ENCODE assay signal across 8 mouse cellular contexts in genomic region chr2:153225595-153225953, GRCm38 (mm10). TPM values are rescaled to one million over a fixed set of nuclear protein-coding genes. Genes with fewer than 3 reads are reported as not detected.
DNase-seq lines count a peak whose midpoint lies in the region; ATAC-seq and TF ChIP-seq lines count a peak whose summit lies in the region.

No protein-coding gene starts in this region.

- no peak for TF ChIP-seq CTCF in bone marrow, adult 2 months (IDR thresholded peaks at IDR 0.05; ENCODE audit: control insufficient read depth, insufficient read depth, low read length)

- DNase-seq in heart, adult 11 months, result no peak
- DNase-seq in left cerebral cortex, postnatal 14 days (ENCODE audit: low spot score in 2 of 2), result no peak
- no peak for DNase-seq in spleen, postnatal 36 days (ENCODE audit: low spot score in 2 of 2)
- no peak for DNase-seq in adrenal gland, postnatal 10 days

- TF ChIP-seq POLR2A in bone marrow, adult 2 months (IDR thresholded peaks at IDR 0.05; ENCODE audit: borderline replicate concordance, control insufficient read depth, low read depth, low read length), result no peak

- peaks cover 17% of the 10 kb centered on the region for H3K36me3 ChIP-seq in heart, embryonic 16.5 days (ENCODE audit: control insufficient read depth, insufficient read depth)
- peaks cover 37% of the 10 kb centered on the region for H3K36me3 ChIP-seq in hindbrain, embryonic 15.5 days
- peaks cover 27% of the 10 kb centered on the region for H3K36me3 ChIP-seq in midbrain, embryonic 12.5 days

- peak overlapping the region; percentile 74 for H3K4me3 ChIP-seq in heart, embryonic 16.5 days (ENCODE audit: low read length)
- H3K4me3 ChIP-seq in bone marrow, adult 2 months (replicated peaks; ENCODE audit: control insufficient read depth, low read depth, low read length), result peak overlapping the region; percentile 72
- H3K4me3 ChIP-seq in hindbrain, embryonic 15.5 days, result peak overlapping the region; percentile 63
- peak overlapping the region; percentile 53 for H3K4me3 ChIP-seq in midbrain, embryonic 12.5 days

- peaks cover 10% of the 10 kb centered on the region for H3K4me1 ChIP-seq in heart, embryonic 16.5 days (ENCODE audit: control insufficient read depth, insufficient read depth, low read length)
- H3K4me1 ChIP-seq in bone marrow, adult 2 months (ENCODE audit: control insufficient read depth, insufficient read depth, low read length), result peaks cover 7% of the 10 kb centered on the region
- H3K4me1 ChIP-seq in hindbrain, embryonic 15.5 days (replicated peaks), result peaks cover 18% of the 10 kb centered on the region
- H3K4me1 ChIP-seq in midbrain, embryonic 12.5 days, result peaks cover 12% of the 10 kb centered on the region

- H3K9me3 ChIP-seq in heart, embryonic 16.5 days (replicated peaks; ENCODE audit: control insufficient read depth, low read length), result no peaks in the 10 kb centered on the region
- no peaks in the 10 kb centered on the region for H3K9me3 ChIP-seq in hindbrain, embryonic 15.5 days
- H3K9me3 ChIP-seq in midbrain, embryonic 12.5 days, result no peaks in the 10 kb centered on the region

- peak overlapping the region; percentile 89 for H3K9ac ChIP-seq in heart, embryonic 16.5 days (ENCODE audit: low read length)
- H3K9ac ChIP-seq in hindbrain, embryonic 15.5 days, result peak overlapping the region; percentile 87
- peak overlapping the region; percentile 75 for H3K9ac ChIP-seq in midbrain, embryonic 12.5 days (replicated peaks)

- no peak overlapping the region; the same call in 1 of the 2 replicates for H3K27ac ChIP-seq in heart, embryonic 16.5 days (ENCODE audit: low read length)
- H3K27ac ChIP-seq in bone marrow, adult 2 months (ENCODE audit: control insufficient read depth, insufficient read depth, low read depth, low read length, poor library complexity), result no peak overlapping the region
- peak overlapping the region; percentile 86 for H3K27ac ChIP-seq in hindbrain, embryonic 15.5 days (replicated peaks)
- no peak overlapping the region for H3K27ac ChIP-seq in midbrain, embryonic 12.5 days (replicated peaks)

- intact Hi-C loops in left cerebral cortex, postnatal 14 days (cut with DNase I), result no loop called here

- ATAC-seq in heart, embryonic 16.5 days (replicated peaks; ENCODE audit: extremely low read depth, insufficient read depth, low FRiP score), result no peak
- no peak; the same call in none of the 2 replicates for ATAC-seq in hindbrain, embryonic 15.5 days (ENCODE audit: low FRiP score, low read depth)
- no peak; the same call in 1 of the 2 replicates for ATAC-seq in midbrain, embryonic 12.5 days (ENCODE audit: low FRiP score, low read depth)

- no peaks in the 10 kb centered on the region for H3K27me3 ChIP-seq in heart, embryonic 16.5 days (ENCODE audit: control insufficient read depth, insufficient read depth, low read length)
- H3K27me3 ChIP-seq in hindbrain, embryonic 15.5 days, result no peaks in the 10 kb centered on the region
- no peaks in the 10 kb centered on the region for H3K27me3 ChIP-seq in midbrain, embryonic 12.5 days

- 8% methylated on average over 3 of the region's 3 CpGs for WGBS in heart, embryonic 16.5 days
- 9% methylated on average over 3 of the region's 3 CpGs for WGBS in bone marrow, adult 2 months
- WGBS in hindbrain, embryonic 15.5 days, result 10% methylated on average over 3 of the region's 3 CpGs
- WGBS in midbrain, embryonic 12.5 days, result 10% methylated on average over 3 of the region's 3 CpGs

- peak overlapping the region; percentile 91 for H3K4me2 ChIP-seq in heart, embryonic 16.5 days (ENCODE audit: low read depth, low read length)
- H3K4me2 ChIP-seq in hindbrain, embryonic 15.5 days, result peak overlapping the region; percentile 78
- H3K4me2 ChIP-seq in midbrain, embryonic 12.5 days (replicated peaks), result peak overlapping the region; percentile 73

RNA-seq across cellular contexts. Expression of gene Tspyl3, which starts 0.3 kb away (rescaled TPM):
- polyA plus RNA-seq in heart, embryonic 16.5 days (2015; fragmentation: Nextera tagmentation; extraction: Ambion mirVana), result 6.5 and 7.5 TPM in 2 replicates
- polyA plus RNA-seq in bone marrow, adult 2 months (2011; ENCODE audit: insufficient read depth, insufficient read length, low replicate concordance, missing spikeins), result 2.5 and 5.5 TPM in 2 replicates
- polyA plus RNA-seq in hindbrain, embryonic 15.5 days (2015; fragmentation: Nextera tagmentation; extraction: Ambion mirVana), result 42.5 and 46.9 TPM in 2 replicates
- polyA plus RNA-seq in midbrain, embryonic 12.5 days (2016; fragmentation: Nextera tagmentation; extraction: Ambion mirVana), result 10.4 and 11.7 TPM in 2 replicates
- total RNA-seq in left cerebral cortex, postnatal 14 days (2021), result 10 to 100 TPM; 30.0 to 30.7 TPM
- 1 to 10 TPM; 4.2 to 5.5 TPM for total RNA-seq in adrenal gland, postnatal 10 days (2021)

RNA-seq across cellular contexts. Expression of gene Plagl2, which starts 15.7 kb away (rescaled TPM):
- polyA plus RNA-seq in heart, embryonic 16.5 days (2015; fragmentation: Nextera tagmentation; extraction: Ambion mirVana), result 9.8 and 10.3 TPM in 2 replicates
- polyA plus RNA-seq in bone marrow, adult 2 months (2011; ENCODE audit: insufficient read depth, insufficient read length, low replicate concordance, missing spikeins), result 8.8 and 10.8 TPM in 2 replicates
- polyA plus RNA-seq in hindbrain, embryonic 15.5 days (2015; fragmentation: Nextera tagmentation; extraction: Ambion mirVana), result 5.8 and 6.2 TPM in 2 replicates
- 20.4 and 23.7 TPM in 2 replicates for polyA plus RNA-seq in midbrain, embryonic 12.5 days (2016; fragmentation: Nextera tagmentation; extraction: Ambion mirVana)
- total RNA-seq in left cerebral cortex, postnatal 14 days (2021), result 1 to 10 TPM; 4.4 to 4.5 TPM
- total RNA-seq in adrenal gland, postnatal 10 days (2021), result 10 to 100 TPM in 1 of 2 experiments, 1 to 10 TPM in 1; 8.5 to 11.8 TPM

RNA-seq across cellular contexts. Expression of gene Pofut1, which starts 15.8 kb away (rescaled TPM):
- polyA plus RNA-seq in heart, embryonic 16.5 days (2015; fragmentation: Nextera tagmentation; extraction: Ambion mirVana), result 3.7 and 4.0 TPM in 2 replicates
- 8.2 and 12.6 TPM in 2 replicates for polyA plus RNA-seq in bone marrow, adult 2 months (2011; ENCODE audit: insufficient read depth, insufficient read length, low replicate concordance, missing spikeins)
- 5.5 and 5.6 TPM in 2 replicates for polyA plus RNA-seq in hindbrain, embryonic 15.5 days (2015; fragmentation: Nextera tagmentation; extraction: Ambion mirVana)
- polyA plus RNA-seq in midbrain, embryonic 12.5 days (2016; fragmentation: Nextera tagmentation; extraction: Ambion mirVana), result 6.2 and 6.4 TPM in 2 replicates
- 10 to 100 TPM; 14.3 to 17.4 TPM for total RNA-seq in left cerebral cortex, postnatal 14 days (2021)
- 10 to 100 TPM; 24.2 to 38.0 TPM for total RNA-seq in adrenal gland, postnatal 10 days (2021)
